Comparison of ENCODE assay signal across 21 mouse cellular contexts in genomic region chr2:169833638-169834037, GRCm38 (mm10).
DNase-seq lines count a peak whose midpoint lies in the region; ATAC-seq and TF ChIP-seq lines count a peak whose summit lies in the region.
"Had no signal": no experiment of that assay in that cellular context is flagged by ENCODE, and none has a peak within 500 bp of the region (broad histone marks: within the 10 kb centered on the region; RNA-seq: fewer than 3 reads in every experiment).

No protein-coding gene starts in this region.

- no peaks in the 10 kb centered on the region for H3K36me3 ChIP-seq in hindbrain, embryonic 10.5 days
- H3K36me3 ChIP-seq in hindbrain, postnatal 0 days (ENCODE audit: insufficient read depth, low read length): no peaks in the 10 kb centered on the region
- no peaks in the 10 kb centered on the region for H3K36me3 ChIP-seq in midbrain, embryonic 10.5 days
- no peaks in the 10 kb centered on the region for H3K36me3 ChIP-seq in midbrain, embryonic 15.5 days (replicated peaks)
- no peaks in the 10 kb centered on the region for H3K36me3 ChIP-seq in hindbrain, embryonic 12.5 days
- no peaks in the 10 kb centered on the region for H3K36me3 ChIP-seq in neural tube, embryonic 15.5 days
- H3K36me3 ChIP-seq in forebrain, embryonic 14.5 days (ENCODE audit: control insufficient read depth, insufficient read depth, low read length): no peaks in the 10 kb centered on the region
- H3K36me3 ChIP-seq: embryonic facial prominence, embryonic 12.5 days; forebrain, embryonic 15.5 days; limb, embryonic 15.5 days; liver, embryonic 15.5 days; midbrain, embryonic 13.5 days had no signal

- DNase-seq in hindbrain, embryonic 10.5 days (ENCODE audit: low spot score): no peak
- no peak for DNase-seq in hindbrain, postnatal 0 days (ENCODE audit: low spot score)
- DNase-seq in midbrain, embryonic 10.5 days (ENCODE audit: low spot score): no peak
- DNase-seq in forebrain, embryonic 14.5 days (ENCODE audit: low spot score): no peak
- DNase-seq: B cell, adult 2 months; cerebellum, adult 2 months; gastrocnemius, postnatal 14 days; heart, adult 2 months; kidney, postnatal 25 days; thymus, postnatal 14 days had no signal

- TF ChIP-seq CTCF in hindbrain, postnatal 0 days (IDR thresholded peaks at IDR 0.05; ENCODE audit: low read depth): no peak

- H3K4me3 ChIP-seq in hindbrain, embryonic 10.5 days: no peak overlapping the region
- H3K4me3 ChIP-seq in hindbrain, postnatal 0 days (ENCODE audit: low read length): no peak overlapping the region
- no peak overlapping the region for H3K4me3 ChIP-seq in midbrain, embryonic 10.5 days
- H3K4me3 ChIP-seq in midbrain, embryonic 15.5 days: no peak overlapping the region
- no peak overlapping the region for H3K4me3 ChIP-seq in hindbrain, embryonic 12.5 days
- no peak overlapping the region for H3K4me3 ChIP-seq in neural tube, embryonic 15.5 days (replicated peaks)
- H3K4me3 ChIP-seq in forebrain, embryonic 14.5 days (ENCODE audit: low read depth, low read length): no peak overlapping the region
- H3K4me3 ChIP-seq: embryonic facial prominence, embryonic 12.5 days; erythroblast, embryonic 14.5 days; forebrain, embryonic 15.5 days; heart, adult 2 months; limb, embryonic 15.5 days; liver, embryonic 15.5 days; midbrain, embryonic 13.5 days had no signal

- no peak overlapping the region for H3K4me2 ChIP-seq in hindbrain, postnatal 0 days (ENCODE audit: low read depth, low read length)
- H3K4me2 ChIP-seq in midbrain, embryonic 15.5 days: no peak overlapping the region
- no peak overlapping the region for H3K4me2 ChIP-seq in hindbrain, embryonic 12.5 days (replicated peaks)
- 0 out of 2 replicates have a peak overlapping the region, but pooled peaks have one; percentile 11 for H3K4me2 ChIP-seq in neural tube, embryonic 15.5 days
- H3K4me2 ChIP-seq in forebrain, embryonic 14.5 days (ENCODE audit: low read length): no peak overlapping the region
- H3K4me2 ChIP-seq: embryonic facial prominence, embryonic 12.5 days; forebrain, embryonic 15.5 days; limb, embryonic 15.5 days; liver, embryonic 15.5 days; midbrain, embryonic 13.5 days had no signal

- no peaks in the 10 kb centered on the region for H3K9me3 ChIP-seq in hindbrain, embryonic 10.5 days
- H3K9me3 ChIP-seq in hindbrain, postnatal 0 days (ENCODE audit: low read length): no peaks in the 10 kb centered on the region
- no peaks in the 10 kb centered on the region for H3K9me3 ChIP-seq in midbrain, embryonic 10.5 days (replicated peaks)
- H3K9me3 ChIP-seq in midbrain, embryonic 15.5 days: no peaks in the 10 kb centered on the region
- H3K9me3 ChIP-seq in hindbrain, embryonic 12.5 days (replicated peaks): peaks cover 3% of the 10 kb centered on the region; the same call in 1 of the 2 replicates
- no peaks in the 10 kb centered on the region for H3K9me3 ChIP-seq in neural tube, embryonic 15.5 days (replicated peaks)
- H3K9me3 ChIP-seq in forebrain, embryonic 14.5 days (replicated peaks; ENCODE audit: control insufficient read depth, low read length): no peaks in the 10 kb centered on the region
- H3K9me3 ChIP-seq: embryonic facial prominence, embryonic 12.5 days; forebrain, embryonic 15.5 days; limb, embryonic 15.5 days; liver, embryonic 15.5 days; midbrain, embryonic 13.5 days had no signal

- peak overlapping the region; percentile 83 for H3K27ac ChIP-seq in hindbrain, embryonic 10.5 days
- H3K27ac ChIP-seq in hindbrain, postnatal 0 days: no peak overlapping the region
- peak overlapping the region; percentile 74; the same call in 1 of the 2 replicates for H3K27ac ChIP-seq in midbrain, embryonic 10.5 days (replicated peaks)
- H3K27ac ChIP-seq in midbrain, embryonic 15.5 days: no peak overlapping the region
- peak overlapping the region; percentile 8; the same call in 1 of the 2 replicates for H3K27ac ChIP-seq in hindbrain, embryonic 12.5 days
- peak overlapping the region; percentile 45; the same call in 1 of the 2 replicates for H3K27ac ChIP-seq in neural tube, embryonic 15.5 days (replicated peaks)
- no peak overlapping the region for H3K27ac ChIP-seq in forebrain, embryonic 14.5 days (ENCODE audit: low read depth, low read length)
- H3K27ac ChIP-seq: embryonic facial prominence, embryonic 12.5 days; forebrain, embryonic 15.5 days; heart, adult 2 months; limb, embryonic 15.5 days; liver, embryonic 15.5 days; midbrain, embryonic 13.5 days had no signal

- no peak overlapping the region for H3K9ac ChIP-seq in hindbrain, postnatal 0 days (replicated peaks; ENCODE audit: low read length)
- no peak overlapping the region for H3K9ac ChIP-seq in midbrain, embryonic 15.5 days
- no peak overlapping the region for H3K9ac ChIP-seq in hindbrain, embryonic 12.5 days
- no peak overlapping the region for H3K9ac ChIP-seq in neural tube, embryonic 15.5 days (replicated peaks)
- no peak overlapping the region for H3K9ac ChIP-seq in forebrain, embryonic 14.5 days (ENCODE audit: low read length)
- H3K9ac ChIP-seq: embryonic facial prominence, embryonic 12.5 days; forebrain, embryonic 15.5 days; limb, embryonic 15.5 days; liver, embryonic 15.5 days; midbrain, embryonic 13.5 days had no signal

- peaks cover 41% of the 10 kb centered on the region for H3K4me1 ChIP-seq in hindbrain, embryonic 10.5 days (replicated peaks)
- H3K4me1 ChIP-seq in hindbrain, postnatal 0 days (ENCODE audit: insufficient read depth, low read length): no peaks in the 10 kb centered on the region; the same call in 1 of the 2 replicates
- H3K4me1 ChIP-seq in midbrain, embryonic 10.5 days: peaks cover 17% of the 10 kb centered on the region
- no peaks in the 10 kb centered on the region for H3K4me1 ChIP-seq in midbrain, embryonic 15.5 days
- peaks cover 20% of the 10 kb centered on the region for H3K4me1 ChIP-seq in hindbrain, embryonic 12.5 days
- H3K4me1 ChIP-seq in neural tube, embryonic 15.5 days: peaks cover 37% of the 10 kb centered on the region
- H3K4me1 ChIP-seq in forebrain, embryonic 14.5 days (ENCODE audit: control insufficient read depth, insufficient read depth, low read length): no peaks in the 10 kb centered on the region
- H3K4me1 ChIP-seq: liver, embryonic 15.5 days; midbrain, embryonic 13.5 days had no signal

- H3K27me3 ChIP-seq in hindbrain, embryonic 10.5 days (ENCODE audit: insufficient read depth, poor library complexity, severe bottlenecking): no peaks in the 10 kb centered on the region
- H3K27me3 ChIP-seq in hindbrain, postnatal 0 days (ENCODE audit: insufficient read depth, low read length): no peaks in the 10 kb centered on the region
- no peaks in the 10 kb centered on the region for H3K27me3 ChIP-seq in midbrain, embryonic 10.5 days (ENCODE audit: low read depth, poor library complexity, severe bottlenecking)
- no peaks in the 10 kb centered on the region for H3K27me3 ChIP-seq in midbrain, embryonic 15.5 days (replicated peaks)
- H3K27me3 ChIP-seq in hindbrain, embryonic 12.5 days: no peaks in the 10 kb centered on the region
- H3K27me3 ChIP-seq in neural tube, embryonic 15.5 days (replicated peaks): no peaks in the 10 kb centered on the region
- H3K27me3 ChIP-seq in forebrain, embryonic 14.5 days (replicated peaks; ENCODE audit: control insufficient read depth, insufficient read depth, low read length): no peaks in the 10 kb centered on the region
- H3K27me3 ChIP-seq: embryonic facial prominence, embryonic 12.5 days; forebrain, embryonic 15.5 days; limb, embryonic 15.5 days; liver, embryonic 15.5 days; midbrain, embryonic 13.5 days had no signal

- no peak for ATAC-seq in hindbrain, postnatal 0 days
- no peak for ATAC-seq in midbrain, embryonic 15.5 days (replicated peaks)
- ATAC-seq in hindbrain, embryonic 12.5 days (ENCODE audit: low FRiP score): no peak
- no peak for ATAC-seq in neural tube, embryonic 15.5 days (ENCODE audit: low FRiP score)
- ATAC-seq in forebrain, embryonic 14.5 days: no peak
- no peak for ATAC-seq in CD4-positive, CD25-positive, alpha-beta regulatory T cell, adult 4 months
- ATAC-seq: forebrain, embryonic 15.5 days; lung, postnatal 0 days; midbrain, embryonic 13.5 days had no signal

- WGBS in hindbrain, embryonic 10.5 days: 85% methylated on average over 9 of the region's 9 CpGs
- 52% methylated on average over 9 of the region's 9 CpGs for WGBS in hindbrain, postnatal 0 days
- 85% methylated on average over 9 of the region's 9 CpGs for WGBS in midbrain, embryonic 10.5 days
- WGBS in midbrain, embryonic 15.5 days: 65% methylated on average over 9 of the region's 9 CpGs
- 66% methylated on average over 9 of the region's 9 CpGs for WGBS in hindbrain, embryonic 12.5 days
- 32% methylated on average over 9 of the region's 9 CpGs for WGBS in neural tube, embryonic 15.5 days
- whole genome bisulfite sequencing in forebrain, embryonic 14.5 days: 86% methylated on average over 9 of the region's 9 CpGs

Comparison
In these comparisons a context has a peak if more than half of its experiments do, and no peak if none do; other contexts are left out.
1. H3K27ac ChIP-seq: peak in hindbrain, embryonic 10.5 days (single experiment), midbrain, embryonic 10.5 days (single experiment), hindbrain, embryonic 12.5 days (single experiment) and neural tube, embryonic 15.5 days (single experiment); none in hindbrain, postnatal 0 days (single experiment), midbrain, embryonic 15.5 days (single experiment) and forebrain, embryonic 14.5 days (single experiment).